In genomic region chr12:58401904-58402303, GRCm38 (mm10) we compare ENCODE assay signal across 22 mouse cellular contexts.
DNase-seq lines count a peak whose midpoint lies in the region; ATAC-seq lines count a peak whose summit lies in the region.
"Had no signal": no experiment of that assay in that cellular context is flagged by ENCODE, and none has a peak within 500 bp of the region (broad histone marks: within the 10 kb centered on the region; RNA-seq: fewer than 3 reads in every experiment).

No protein-coding gene starts in this region.

- H3K36me3 ChIP-seq in forebrain, embryonic 13.5 days (ENCODE audit: poor library complexity, severe bottlenecking): no peaks in the 10 kb centered on the region
- no peaks in the 10 kb centered on the region for H3K36me3 ChIP-seq in forebrain, embryonic 10.5 days (replicated peaks)
- H3K36me3 ChIP-seq in embryonic facial prominence, embryonic 13.5 days: no peaks in the 10 kb centered on the region
- H3K36me3 ChIP-seq in limb, embryonic 11.5 days (ENCODE audit: control insufficient read depth, insufficient read depth, low read length): no peaks in the 10 kb centered on the region
- H3K36me3 ChIP-seq in neural tube, embryonic 15.5 days: no peaks in the 10 kb centered on the region
- H3K36me3 ChIP-seq: liver, embryonic 13.5 days; midbrain, embryonic 12.5 days had no signal

- H3K27me3 ChIP-seq in forebrain, embryonic 13.5 days: no peaks in the 10 kb centered on the region
- H3K27me3 ChIP-seq in forebrain, embryonic 10.5 days (ENCODE audit: poor library complexity, severe bottlenecking): no peaks in the 10 kb centered on the region
- no peaks in the 10 kb centered on the region for H3K27me3 ChIP-seq in embryonic facial prominence, embryonic 13.5 days
- H3K27me3 ChIP-seq in limb, embryonic 11.5 days (ENCODE audit: control insufficient read depth, insufficient read depth, low read length): no peaks in the 10 kb centered on the region
- no peaks in the 10 kb centered on the region for H3K27me3 ChIP-seq in neural tube, embryonic 15.5 days (replicated peaks)
- H3K27me3 ChIP-seq: CH12.LX; liver, embryonic 13.5 days; midbrain, embryonic 12.5 days had no signal

- ATAC-seq in forebrain, embryonic 13.5 days: 0 out of 2 replicates have a peak, but pooled peaks have one; percentile 45
- ATAC-seq in embryonic facial prominence, embryonic 13.5 days (ENCODE audit: insufficient number of reproducible peaks, insufficient read depth, low FRiP score, low TSS enrichment, low read depth): no peak
- ATAC-seq in limb, embryonic 11.5 days (ENCODE audit: insufficient number of reproducible peaks, low FRiP score, low TSS enrichment, low read depth): 0 out of 2 replicates have a peak, but pooled peaks have one; percentile 39
- no peak for ATAC-seq in neural tube, embryonic 15.5 days (ENCODE audit: low FRiP score)

- H3K27ac ChIP-seq in forebrain, embryonic 13.5 days: no peak overlapping the region
- no peak overlapping the region for H3K27ac ChIP-seq in forebrain, embryonic 10.5 days
- H3K27ac ChIP-seq in embryonic facial prominence, embryonic 13.5 days: peak overlapping the region; percentile 36; the same call in 1 of the 2 replicates
- 0 out of 2 replicates have a peak overlapping the region, but pooled peaks have one; percentile 47 for H3K27ac ChIP-seq in limb, embryonic 11.5 days (replicated peaks; ENCODE audit: low read depth, low read length)
- no peak overlapping the region for H3K27ac ChIP-seq in neural tube, embryonic 15.5 days (replicated peaks)
- H3K27ac ChIP-seq: liver, embryonic 13.5 days; midbrain, embryonic 12.5 days had no signal

- H3K4me1 ChIP-seq in forebrain, embryonic 13.5 days: no peaks in the 10 kb centered on the region
- H3K4me1 ChIP-seq in forebrain, embryonic 10.5 days: no peaks in the 10 kb centered on the region
- H3K4me1 ChIP-seq in embryonic facial prominence, embryonic 13.5 days: 0 out of 2 replicates have a peak, but pooled peaks cover 3% of the 10 kb centered on the region
- H3K4me1 ChIP-seq in limb, embryonic 11.5 days (ENCODE audit: control insufficient read depth, insufficient read depth, low read length): no peaks in the 10 kb centered on the region
- no peaks in the 10 kb centered on the region for H3K4me1 ChIP-seq in neural tube, embryonic 15.5 days
- H3K4me1 ChIP-seq: liver, embryonic 13.5 days; midbrain, embryonic 12.5 days had no signal

- no peaks in the 10 kb centered on the region for H3K9me3 ChIP-seq in forebrain, embryonic 13.5 days (replicated peaks)
- H3K9me3 ChIP-seq in forebrain, embryonic 10.5 days: no peaks in the 10 kb centered on the region
- no peaks in the 10 kb centered on the region for H3K9me3 ChIP-seq in embryonic facial prominence, embryonic 13.5 days
- no peaks in the 10 kb centered on the region for H3K9me3 ChIP-seq in limb, embryonic 11.5 days (ENCODE audit: control insufficient read depth, low read length)
- no peaks in the 10 kb centered on the region for H3K9me3 ChIP-seq in neural tube, embryonic 15.5 days (replicated peaks)
- H3K9me3 ChIP-seq: liver, embryonic 13.5 days; midbrain, embryonic 12.5 days had no signal

- no peak overlapping the region for H3K4me2 ChIP-seq in forebrain, embryonic 13.5 days
- H3K4me2 ChIP-seq in embryonic facial prominence, embryonic 13.5 days: no peak overlapping the region
- no peak overlapping the region for H3K4me2 ChIP-seq in limb, embryonic 11.5 days (ENCODE audit: low read depth, severe bottlenecking)
- H3K4me2 ChIP-seq in neural tube, embryonic 15.5 days: no peak overlapping the region
- H3K4me2 ChIP-seq: liver, embryonic 13.5 days; lung, embryonic 14.5 days; midbrain, embryonic 12.5 days had no signal

- no peak for DNase-seq in forebrain, embryonic 10.5 days (ENCODE audit: extremely low spot score, low spot score)
- DNase-seq in 3T3-L1 (ENCODE audit: low read depth, low spot score): peak; percentile 26
- peak; percentile 26 for DNase-seq in limb, embryonic 11.5 days (ENCODE audit: low spot score)
- no peak for DNase-seq in thymus, adult 18-20 months
- DNase-seq: adrenal gland, postnatal 25 days; cerebellum, adult 18-20 months; cerebellum, postnatal 25 days; gastrocnemius, postnatal 14 days; heart, adult 18-20 months; heart, postnatal 4 days; kidney, adult 11 months; kidney, postnatal 14 days; liver, embryonic 13.5 days; lung, embryonic 14.5 days; lung, postnatal 4 days; right cerebral cortex, postnatal 4 days; thymus, postnatal 14 days had no signal

- WGBS in forebrain, embryonic 13.5 days: 76% methylated on average over 3 of the region's 3 CpGs
- WGBS in forebrain, embryonic 10.5 days: 74% methylated on average over 3 of the region's 3 CpGs
- 45% methylated on average over 3 of the region's 3 CpGs for WGBS in embryonic facial prominence, embryonic 13.5 days
- 47% methylated on average over 3 of the region's 3 CpGs for WGBS in limb, embryonic 11.5 days
- 78% methylated on average over 3 of the region's 3 CpGs for WGBS in neural tube, embryonic 15.5 days

- no peak overlapping the region for H3K9ac ChIP-seq in forebrain, embryonic 13.5 days
- 0 out of 2 replicates have a peak overlapping the region, but pooled peaks have one; percentile 11 for H3K9ac ChIP-seq in embryonic facial prominence, embryonic 13.5 days
- no peak overlapping the region for H3K9ac ChIP-seq in limb, embryonic 11.5 days (ENCODE audit: low read length)
- no peak overlapping the region for H3K9ac ChIP-seq in neural tube, embryonic 15.5 days (replicated peaks)
- H3K9ac ChIP-seq: liver, embryonic 13.5 days; lung, embryonic 14.5 days; midbrain, embryonic 12.5 days had no signal

- H3K4me3 ChIP-seq in forebrain, embryonic 13.5 days: no peak overlapping the region
- no peak overlapping the region for H3K4me3 ChIP-seq in forebrain, embryonic 10.5 days
- no peak overlapping the region for H3K4me3 ChIP-seq in embryonic facial prominence, embryonic 13.5 days
- H3K4me3 ChIP-seq in limb, embryonic 11.5 days (ENCODE audit: low read depth, low read length): no peak overlapping the region
- no peak overlapping the region for H3K4me3 ChIP-seq in neural tube, embryonic 15.5 days (replicated peaks)
- H3K4me3 ChIP-seq: liver, embryonic 13.5 days; midbrain, embryonic 12.5 days had no signal

Comparison
In these comparisons a context has a peak if more than half of its experiments do, and no peak if none do; other contexts are left out.
1. ATAC-seq: peak in forebrain, embryonic 13.5 days (single experiment) and limb, embryonic 11.5 days (single experiment); none in embryonic facial prominence, embryonic 13.5 days (single experiment) and neural tube, embryonic 15.5 days (single experiment).
2. H3K27ac ChIP-seq: peak in embryonic facial prominence, embryonic 13.5 days (single experiment) and limb, embryonic 11.5 days (single experiment); none in forebrain, embryonic 13.5 days (single experiment), forebrain, embryonic 10.5 days (single experiment) and neural tube, embryonic 15.5 days (single experiment).
3. DNase-seq: peak in 3T3-L1 (single experiment) and limb, embryonic 11.5 days (single experiment); none in forebrain, embryonic 10.5 days (single experiment) and thymus, adult 18-20 months (0 of 2).